Mouse (Mus musculus) C2C12 (cell line): Measurements from ENCODE around the gene Cyth4. TPM values are rescaled to one million over a fixed set of nuclear protein-coding genes. Genes with fewer than 3 reads are reported as not detected.

Source experiments
- H3K27me3 ChIP-seq: one replicate; pipeline ENCODE4 v1.6.1; 2011; ENCODE audit not compliant: control insufficient read depth, insufficient read depth, insufficient read length
- H3K36me3 ChIP-seq: one replicate; pipeline ENCODE4 v1.6.1; 2011; ENCODE audit not compliant: control insufficient read depth, insufficient read depth
- H3K4me3 ChIP-seq: one replicate; pipeline ENCODE4 v1.5.1; 2011; ENCODE audit warnings: mild to moderate bottlenecking, control low read depth; ENCODE audit not compliant: poor library complexity, insufficient read depth, severe bottlenecking
- H3K79me2 ChIP-seq: one replicate; pipeline ENCODE4 v1.6.1; 2011; ENCODE audit not compliant: control insufficient read depth, insufficient read depth
- H3K79me3 ChIP-seq: one replicate; pipeline ENCODE4 v1.6.1; 2011; ENCODE audit warnings: low read depth, control low read depth
- H3ac ChIP-seq: one replicate; pipeline ENCODE3; 2011; ENCODE audit warnings: low read depth; ENCODE audit not compliant: control insufficient read depth, insufficient read length
- CEBPB ChIP-seq: IDR thresholded peaks from one replicate; pipeline ENCODE4 v1.6.1; 2011; ENCODE audit warnings: low read depth, mild to moderate bottlenecking, control low read depth, moderate library complexity
- CTCF ChIP-seq: IDR thresholded peaks from one replicate; pipeline ENCODE4 v1.5.1; 2011; ENCODE audit not compliant: control insufficient read depth, insufficient read depth, insufficient read length
- FOSL1 ChIP-seq: IDR thresholded peaks from one replicate; pipeline ENCODE4 v1.8.0; 2011; ENCODE audit warnings: mild to moderate bottlenecking, low read length; ENCODE audit not compliant: poor library complexity, insufficient read depth, severe bottlenecking
- MAX ChIP-seq: IDR thresholded peaks from one replicate; pipeline ENCODE4 v1.6.1; 2011; ENCODE audit warnings: mild to moderate bottlenecking, control low read depth
- MYOD1 ChIP-seq: IDR thresholded peaks from one replicate; pipeline ENCODE4 v1.6.1; 2011; ENCODE audit warnings: low read depth; ENCODE audit not compliant: control insufficient read depth, insufficient read length
- MYOG ChIP-seq: IDR thresholded peaks from one replicate; pipeline ENCODE4 v1.6.1; 2011; ENCODE audit not compliant: control insufficient read depth, insufficient read length; ENCODE audit errors: extremely low read depth
- USF1 ChIP-seq: IDR thresholded peaks from one replicate; pipeline ENCODE4 v1.6.1; 2011; ENCODE audit warnings: low read depth, mild to moderate bottlenecking, control low read depth, moderate library complexity
- polyA plus RNA-seq: library from polyadenylated mRNA; unstranded; fragments of >200 nt; fragmentation: generic; extraction: Trizol; gene quantifications from one replicate; pipeline ENCODE4 v1.2.1, GENCODE M21; 2012; ENCODE audit warnings: missing spikeins

Gene Cyth4
- polyA plus RNA-seq, 1 experiment, result 0.21 TPM

DNA sequence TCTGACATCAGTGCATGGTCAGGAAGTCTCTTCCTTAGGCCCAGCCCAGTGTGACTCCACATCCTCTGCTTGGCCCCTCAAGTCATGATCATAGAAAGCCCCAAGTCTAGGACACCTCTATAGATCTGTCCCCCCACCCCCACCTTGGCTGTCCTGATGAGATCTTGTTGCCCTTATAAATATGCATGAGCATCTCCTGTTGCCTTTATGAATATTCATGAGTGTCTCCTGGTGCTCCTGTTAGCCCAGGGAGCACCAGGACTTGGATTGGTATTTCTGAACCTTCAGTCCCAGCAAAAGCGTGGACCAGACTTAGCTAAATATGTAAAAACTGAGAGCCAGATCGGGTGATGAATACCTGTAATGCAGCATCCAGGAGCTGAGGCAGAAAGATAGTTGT is 35.5 kb downstream of the Cyth4 start:
- TF ChIP-seq USF1 (no peak), MAX (no peak), CEBPB (no peak), MYOD1 (no peak), CTCF (no peak), MYOG (no peak), FOSL1 (no peak)
- no peak overlapping the region for H3ac ChIP-seq
- no peak overlapping the region for H3K4me3 ChIP-seq
- no peaks in the 10 kb centered on the region for H3K27me3 ChIP-seq
- no peaks in the 10 kb centered on the region for H3K79me2 ChIP-seq
- no peaks in the 10 kb centered on the region for H3K79me3 ChIP-seq
- H3K36me3 ChIP-seq, result no peaks in the 10 kb centered on the region

DNA sequence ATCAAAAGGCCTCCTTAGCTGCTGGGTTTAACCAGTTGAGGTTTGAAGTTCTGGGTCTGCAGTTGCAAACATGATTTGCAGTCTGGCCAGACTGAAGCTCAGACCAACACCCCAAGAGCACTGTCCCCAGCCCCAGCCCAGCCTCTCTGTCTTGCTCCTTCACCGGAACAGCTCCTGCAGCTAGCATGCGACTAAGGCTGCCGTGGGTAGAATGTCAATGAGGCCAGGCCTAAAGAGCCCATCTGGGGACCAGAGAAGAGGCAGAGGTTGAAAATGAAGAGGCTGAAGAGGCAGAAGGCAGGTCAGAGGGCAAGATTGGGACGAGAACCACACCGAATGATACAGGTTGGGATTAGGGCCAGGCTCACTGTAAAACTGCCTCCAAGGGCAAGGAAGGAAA is 36.6 kb downstream of the Cyth4 start:
- Histone ChIP-seq H3K79me3 (no peaks in the 10 kb centered on the region), H3K27me3 (no peaks in the 10 kb centered on the region), H3K36me3 (no peaks in the 10 kb centered on the region), H3K79me2 (no peaks in the 10 kb centered on the region), H3K4me3 (no peak overlapping the region), H3ac (no peak overlapping the region)
- TF ChIP-seq CTCF, result no peak
- no peak for TF ChIP-seq FOSL1
- TF ChIP-seq MAX, result no peak
- TF ChIP-seq MYOG, result no peak
- no peak for TF ChIP-seq CEBPB
- no peak for TF ChIP-seq USF1
- TF ChIP-seq MYOD1, result no peak

DNA sequence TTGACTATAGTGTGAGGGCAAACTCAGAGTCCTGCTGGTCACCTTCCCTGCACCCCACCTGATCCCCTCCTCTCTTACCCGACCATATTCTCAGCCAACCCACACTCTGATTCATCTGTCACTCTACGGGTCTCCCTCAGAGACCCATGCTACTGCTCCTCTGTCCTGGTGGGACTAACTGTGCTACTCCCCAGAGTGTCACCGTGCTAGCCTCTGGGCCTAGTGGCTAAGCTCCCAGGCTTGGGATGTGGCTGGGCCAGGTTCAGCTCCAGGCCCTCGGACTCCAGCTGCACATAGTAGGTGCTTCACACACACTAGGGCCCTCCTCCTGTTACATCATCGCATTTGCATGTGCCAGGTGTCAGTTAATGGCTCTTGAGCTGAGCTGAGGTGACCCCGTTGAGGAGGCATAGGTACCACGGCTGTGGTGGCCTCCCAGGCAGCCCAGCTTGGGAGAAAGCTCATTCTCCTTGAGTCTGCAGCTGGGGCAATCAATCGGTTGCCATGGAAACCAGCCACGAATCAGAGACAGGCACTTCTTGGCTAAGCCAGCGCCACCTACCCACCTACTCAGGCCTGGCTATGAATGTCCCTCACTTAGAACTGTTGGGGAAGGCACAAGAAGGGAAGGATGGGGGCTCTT is 37.4 kb downstream of the Cyth4 start:
- Histone ChIP-seq H3K4me3 (no peak overlapping the region), H3K36me3 (no peaks in the 10 kb centered on the region), H3K79me3 (no peaks in the 10 kb centered on the region), H3K79me2 (no peaks in the 10 kb centered on the region), H3ac (no peak overlapping the region), H3K27me3 (no peaks in the 10 kb centered on the region)
- TF ChIP-seq CEBPB, result no peak
- TF ChIP-seq FOSL1, result no peak
- no peak for TF ChIP-seq MYOG
- TF ChIP-seq MYOD1, result peak; percentile 81
- no peak for TF ChIP-seq USF1

GRCm38 (mm10) chr15:78635231-78635630 is 38.4 kb downstream of the Cyth4 start:
- Histone ChIP-seq H3K27me3 (peaks cover 3% of the 10 kb centered on the region), H3K36me3 (no peaks in the 10 kb centered on the region), H3K4me3 (no peak overlapping the region), H3ac (no peak overlapping the region), H3K79me3 (no peaks in the 10 kb centered on the region), H3K79me2 (no peaks in the 10 kb centered on the region)
- no peak for TF ChIP-seq CTCF
- no peak for TF ChIP-seq CEBPB
- TF ChIP-seq MYOD1, result no peak
- no peak for TF ChIP-seq FOSL1
- TF ChIP-seq MAX, result no peak
- TF ChIP-seq USF1, result no peak
- TF ChIP-seq MYOG, result no peak

DNA sequence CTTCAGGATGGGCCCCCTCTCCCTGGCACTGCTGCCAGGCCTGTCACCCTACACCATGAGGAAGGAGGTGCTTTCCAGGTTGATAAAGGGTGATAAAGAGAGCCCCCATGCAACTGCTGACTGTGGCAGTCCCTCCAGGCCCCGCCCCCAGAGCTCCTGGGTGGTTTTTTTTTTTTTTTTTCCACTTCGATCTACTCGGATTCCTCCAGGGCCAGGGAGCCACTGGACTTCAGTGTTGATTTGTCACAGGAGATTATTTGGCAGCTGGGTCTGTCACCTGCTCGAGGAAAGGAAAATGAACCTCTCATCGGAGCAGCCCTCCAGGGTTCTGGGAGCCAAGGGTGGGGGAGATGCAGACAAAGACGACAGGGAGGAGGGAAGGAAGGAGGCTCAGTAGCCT is 46.8 kb downstream of the Cyth4 start:
- no peak overlapping the region for H3ac ChIP-seq
- H3K4me3 ChIP-seq, result no peak overlapping the region
- TF ChIP-seq CTCF (no peak), MAX (no peak), CEBPB (no peak), MYOD1 (no peak), USF1 (no peak), MYOG (no peak), FOSL1 (no peak)
- no peaks in the 10 kb centered on the region for H3K79me2 ChIP-seq
- peaks cover 74% of the 10 kb centered on the region for H3K27me3 ChIP-seq
- no peaks in the 10 kb centered on the region for H3K79me3 ChIP-seq
- no peaks in the 10 kb centered on the region for H3K36me3 ChIP-seq

GRCm38 (mm10) chr15:78644606-78645005 is 47.8 kb downstream of the Cyth4 start:
- no peak for TF ChIP-seq MAX
- TF ChIP-seq USF1, result no peak
- no peak for TF ChIP-seq CEBPB
- TF ChIP-seq MYOD1, result no peak
- no peak for TF ChIP-seq MYOG
- TF ChIP-seq CTCF, result no peak
- no peak for TF ChIP-seq FOSL1
- no peaks in the 10 kb centered on the region for H3K79me3 ChIP-seq

More at GRCm38 (mm10) chr15:78644606-78645005, 47.8 kb downstream of the Cyth4 start:
- Histone ChIP-seq H3ac (no peak overlapping the region), H3K79me2 (no peaks in the 10 kb centered on the region), H3K4me3 (no peak overlapping the region), H3K27me3 (peaks cover 82% of the 10 kb centered on the region), H3K36me3 (no peaks in the 10 kb centered on the region)
